Mouse (Mus musculus): ENCODE data around the gene Gon4l.

The Gon4l gene

GRCm38 (mm10) chr3:88912585-88912984 lies 77.6 kb downstream of the Gon4l start:
- DNase-seq (ENCODE audit: low read depth, low spot score), result peak; percentile 45

GRCm38 (mm10) chr3:88913511-88914383 lies 78.7 kb downstream of the Gon4l start, which contains the start of gene Msto1:
TSS of gene Msto1 (minus strand) at chr3:88913999.
- DNase-seq (ENCODE audit: low read depth, low spot score), result peak; percentile 98

GRCm38 (mm10) chr3:88914384-88914810 lies 79.4 kb downstream of the Gon4l start:
- DNase-seq (ENCODE audit: low read depth, low spot score), result no peak

GRCm38 (mm10) chr3:88918981-88919380 lies 84.0 kb downstream of the Gon4l start:
- DNase-seq (ENCODE audit: low read depth, low spot score), result no peak

- DNase-seq (ENCODE audit: low read depth, low spot score), result peak; percentile 43
Observed at GRCm38 (mm10) chr3:88921411-88921810, 86.4 kb downstream of the Gon4l start.

GRCm38 (mm10) chr3:88923989-88924591 lies 89.1 kb downstream of the Gon4l start:
- DNase-seq (ENCODE audit: low read depth, low spot score), result no peak

- no peak for DNase-seq (ENCODE audit: low read depth, low spot score)
Observed at GRCm38 (mm10) chr3:88925651-88926050, 90.6 kb downstream of the Gon4l start.

- no peak for DNase-seq (ENCODE audit: low read depth, low spot score)
Observed at GRCm38 (mm10) chr3:88929501-88929900, 94.5 kb downstream of the Gon4l start.

- peak; percentile 54 for DNase-seq (ENCODE audit: low read depth, low spot score)
Observed at GRCm38 (mm10) chr3:88939071-88939470, 104.0 kb downstream of the Gon4l start.

GRCm38 (mm10) chr3:88939749-88940148 lies 104.7 kb downstream of the Gon4l start:
- DNase-seq (ENCODE audit: low read depth, low spot score), result peak; percentile 89

- no peak for DNase-seq (ENCODE audit: low read depth, low spot score)
Observed at GRCm38 (mm10) chr3:88942316-88942880, 107.4 kb downstream of the Gon4l start.

- no peak for DNase-seq (ENCODE audit: low read depth, low spot score)
Observed at GRCm38 (mm10) chr3:88944109-88944508, 109.1 kb downstream of the Gon4l start.

GRCm38 (mm10) chr3:88949786-88950575 lies 115.0 kb downstream of the Gon4l start:
- DNase-seq (ENCODE audit: low read depth, low spot score), result peak; percentile 95

GRCm38 (mm10) chr3:88950576-88951326 lies 115.7 kb downstream of the Gon4l start, which contains the start of the genes Ash1l and Dap3:
TSS of gene Ash1l (plus strand) at chr3:88950622.
TSS of gene Dap3 (minus strand) at chr3:88951181.
- peak; percentile 91 for DNase-seq (ENCODE audit: low read depth, low spot score)

GRCm38 (mm10) chr3:88951327-88951800 lies 116.3 kb downstream of the Gon4l start:
- DNase-seq (ENCODE audit: low read depth, low spot score), result no peak

GRCm38 (mm10) chr3:88953246-88953645 lies 118.2 kb downstream of the Gon4l start:
- DNase-seq (ENCODE audit: low read depth, low spot score), result no peak

- DNase-seq (ENCODE audit: low read depth, low spot score), result no peak
Observed at GRCm38 (mm10) chr3:88953736-88954135, 118.7 kb downstream of the Gon4l start.
